Mouse (Mus musculus): Measurements from ENCODE around the gene Lhfp. TPM values are rescaled to one million over a fixed set of nuclear protein-coding genes. Genes with fewer than 3 reads are reported as not detected.
A peak's percentile ranks its signal among the peaks of the same experiment; 100 is the strongest.

The Lhfp gene
- polyA plus RNA-seq, 1 experiment from 2014 or later, result 34.9 TPM

- 86% methylated on average over 7 of the region's 7 CpGs for WGBS
- no peaks in the 10 kb centered on the region for H3K4me1 ChIP-seq (ENCODE audit: control insufficient read depth, insufficient read depth, low read length)
- H3K9me3 ChIP-seq (ENCODE audit: control insufficient read depth, low read length), result no peaks in the 10 kb centered on the region
- no peaks in the 10 kb centered on the region for H3K27me3 ChIP-seq (ENCODE audit: control insufficient read depth, insufficient read depth, low read length)
- no peaks in the 10 kb centered on the region for H3K36me3 ChIP-seq (ENCODE audit: control insufficient read depth, insufficient read depth, low read length)
- no peak overlapping the region for H3K4me2 ChIP-seq (ENCODE audit: low read depth, low read length)
- H3K9ac ChIP-seq (replicated peaks; ENCODE audit: low read depth, low read length), result no peak overlapping the region
- no peak for ATAC-seq (ENCODE audit: low read depth)
- no peak overlapping the region for H3K4me3 ChIP-seq (ENCODE audit: low read depth, low read length)
- H3K27ac ChIP-seq (ENCODE audit: low read depth, low read length), result no peak overlapping the region
Observed at GRCm38 (mm10) chr3:53036941-53037340, 4.4 kb upstream of the Lhfp start.

GRCm38 (mm10) chr3:53038913-53039312 lies 2.4 kb upstream of the Lhfp start:
- Histone ChIP-seq H3K9me3 (ENCODE audit: control insufficient read depth, low read length) (no peaks in the 10 kb centered on the region), H3K4me1 (ENCODE audit: control insufficient read depth, insufficient read depth, low read length) (0 out of 2 replicates have a peak, but pooled peaks cover 3% of the 10 kb centered on the region), H3K9ac (replicated peaks; ENCODE audit: low read depth, low read length) (no peak overlapping the region), H3K4me2 (ENCODE audit: low read depth, low read length) (no peak overlapping the region), H3K27me3 (ENCODE audit: control insufficient read depth, insufficient read depth, low read length) (no peaks in the 10 kb centered on the region), H3K27ac (ENCODE audit: low read depth, low read length) (no peak overlapping the region), H3K4me3 (ENCODE audit: low read depth, low read length) (no peak overlapping the region), H3K36me3 (ENCODE audit: control insufficient read depth, insufficient read depth, low read length) (no peaks in the 10 kb centered on the region)
- no peak for ATAC-seq (ENCODE audit: low read depth)
- 77% methylated on average over 5 of the region's 5 CpGs for WGBS

GRCm38 (mm10) chr3:53039746-53040145 lies 1.6 kb upstream of the Lhfp start:
- ATAC-seq (ENCODE audit: low read depth), result no peak
- Histone ChIP-seq H3K4me3 (ENCODE audit: low read depth, low read length) (no peak overlapping the region), H3K36me3 (ENCODE audit: control insufficient read depth, insufficient read depth, low read length) (no peaks in the 10 kb centered on the region), H3K9ac (replicated peaks; ENCODE audit: low read depth, low read length) (no peak overlapping the region), H3K4me1 (ENCODE audit: control insufficient read depth, insufficient read depth, low read length) (0 out of 2 replicates have a peak, but pooled peaks cover 3% of the 10 kb centered on the region), H3K27me3 (ENCODE audit: control insufficient read depth, insufficient read depth, low read length) (no peaks in the 10 kb centered on the region), H3K27ac (ENCODE audit: low read depth, low read length) (no peak overlapping the region), H3K4me2 (ENCODE audit: low read depth, low read length) (no peak overlapping the region), H3K9me3 (ENCODE audit: control insufficient read depth, low read length) (no peaks in the 10 kb centered on the region)
- 86% methylated on average over 8 of the region's 8 CpGs for WGBS

GRCm38 (mm10) chr3:53040593-53041410 lies 526 bp upstream of the Lhfp start:
- Histone ChIP-seq H3K4me1 (ENCODE audit: control insufficient read depth, insufficient read depth, low read length) (0 out of 2 replicates have a peak, but pooled peaks cover 3% of the 10 kb centered on the region), H3K9ac (replicated peaks; ENCODE audit: low read depth, low read length) (peak overlapping the region; percentile 44), H3K27ac (ENCODE audit: low read depth, low read length) (no peak overlapping the region), H3K36me3 (ENCODE audit: control insufficient read depth, insufficient read depth, low read length) (no peaks in the 10 kb centered on the region), H3K27me3 (ENCODE audit: control insufficient read depth, insufficient read depth, low read length) (no peaks in the 10 kb centered on the region), H3K4me2 (ENCODE audit: low read depth, low read length) (peak overlapping the region; percentile 56), H3K9me3 (ENCODE audit: control insufficient read depth, low read length) (no peaks in the 10 kb centered on the region), H3K4me3 (ENCODE audit: low read depth, low read length) (peak overlapping the region; percentile 55)
- WGBS, result 9% methylated on average over 14 of the region's 17 CpGs
- ATAC-seq (ENCODE audit: low read depth), result no peak

- H3K9me3 ChIP-seq (ENCODE audit: control insufficient read depth, low read length), result no peaks in the 10 kb centered on the region
- 0 out of 2 replicates have a peak, but pooled peaks cover 3% of the 10 kb centered on the region for H3K4me1 ChIP-seq (ENCODE audit: control insufficient read depth, insufficient read depth, low read length)
- H3K4me2 ChIP-seq (ENCODE audit: low read depth, low read length), result peak overlapping the region; percentile 56
- no peak overlapping the region for H3K27ac ChIP-seq (ENCODE audit: low read depth, low read length)
- WGBS, result 17% methylated on average over 9 of the region's 9 CpGs
- H3K9ac ChIP-seq (replicated peaks; ENCODE audit: low read depth, low read length), result no peak overlapping the region; the same call in 1 of the 2 replicates
- no peaks in the 10 kb centered on the region for H3K36me3 ChIP-seq (ENCODE audit: control insufficient read depth, insufficient read depth, low read length)
- H3K27me3 ChIP-seq (ENCODE audit: control insufficient read depth, insufficient read depth, low read length), result no peaks in the 10 kb centered on the region
- no peak for ATAC-seq (ENCODE audit: low read depth)
- H3K4me3 ChIP-seq (ENCODE audit: low read depth, low read length), result peak overlapping the region; percentile 55
Observed at GRCm38 (mm10) chr3:53042240-53042567, 876 bp downstream of the Lhfp start.

GRCm38 (mm10) chr3:53043206-53043780 lies 2.0 kb downstream of the Lhfp start:
- 79% methylated on average over 13 of the region's 13 CpGs for WGBS
- no peak for ATAC-seq (ENCODE audit: low read depth)
- no peaks in the 10 kb centered on the region for H3K9me3 ChIP-seq (ENCODE audit: control insufficient read depth, low read length)
- H3K4me3 ChIP-seq (ENCODE audit: low read depth, low read length), result peak overlapping the region; percentile 55; the same call in 1 of the 2 replicates
- peak overlapping the region; percentile 56 for H3K4me2 ChIP-seq (ENCODE audit: low read depth, low read length)
- no peak overlapping the region for H3K27ac ChIP-seq (ENCODE audit: low read depth, low read length)
- H3K9ac ChIP-seq (replicated peaks; ENCODE audit: low read depth, low read length), result no peak overlapping the region
- 0 out of 2 replicates have a peak, but pooled peaks cover 3% of the 10 kb centered on the region for H3K4me1 ChIP-seq (ENCODE audit: control insufficient read depth, insufficient read depth, low read length)
- H3K36me3 ChIP-seq (ENCODE audit: control insufficient read depth, insufficient read depth, low read length), result no peaks in the 10 kb centered on the region
- no peaks in the 10 kb centered on the region for H3K27me3 ChIP-seq (ENCODE audit: control insufficient read depth, insufficient read depth, low read length)

DNA sequence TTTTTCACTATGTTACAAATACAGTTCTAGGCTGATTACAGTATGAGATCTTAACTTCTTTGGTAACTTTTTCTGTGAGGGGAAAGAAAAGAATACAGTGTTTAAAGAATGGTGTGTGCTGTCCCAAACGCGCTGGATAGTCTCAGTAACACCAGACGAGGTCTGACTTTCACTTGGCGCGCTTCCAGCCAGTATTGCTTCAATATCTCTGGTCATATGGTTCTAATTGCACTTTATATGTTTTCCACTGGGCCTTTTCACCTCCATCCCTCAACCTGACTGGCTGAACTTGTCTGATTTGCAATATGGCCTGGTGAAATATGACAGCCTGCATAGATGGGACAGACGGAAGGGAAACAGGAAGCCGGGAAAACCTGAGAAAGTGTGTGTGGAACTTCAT lies 2.9 kb downstream of the Lhfp start:
- H3K36me3 ChIP-seq (ENCODE audit: control insufficient read depth, insufficient read depth, low read length), result no peaks in the 10 kb centered on the region

DNA sequence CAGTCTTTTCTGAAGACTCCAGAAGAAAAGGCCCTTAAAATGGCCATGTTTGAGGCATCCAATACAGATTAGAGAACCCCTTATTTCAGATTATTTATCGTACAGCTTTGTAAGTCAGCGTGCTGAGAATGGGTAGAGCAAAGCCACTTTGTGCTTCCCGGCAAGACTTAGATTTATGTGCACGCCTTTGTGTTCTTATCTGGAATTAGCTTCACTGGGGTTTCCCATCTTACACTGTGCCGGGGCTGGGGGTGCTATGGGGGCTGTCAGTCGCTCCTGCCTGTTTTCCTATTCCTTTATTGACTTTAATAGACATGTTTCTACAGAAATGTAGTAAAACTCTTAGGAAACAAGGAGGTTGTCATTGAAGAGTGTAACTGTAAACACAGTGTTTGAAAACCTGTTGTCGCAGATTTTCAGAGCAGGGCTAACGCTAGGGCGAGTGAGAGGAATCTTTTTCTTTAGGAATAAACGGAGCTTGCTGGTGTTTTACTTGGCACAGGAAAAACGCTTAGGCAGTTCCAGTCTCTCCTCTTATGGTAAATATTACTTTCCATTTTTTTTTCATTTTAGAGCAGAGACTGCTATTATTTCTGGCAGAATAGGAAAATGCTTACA lies 3.5 kb downstream of the Lhfp start:
- no peaks in the 10 kb centered on the region for H3K27me3 ChIP-seq (ENCODE audit: control insufficient read depth, insufficient read depth, low read length)
- peak overlapping the region; percentile 10 for H3K4me3 ChIP-seq (ENCODE audit: low read depth, low read length)
- H3K9ac ChIP-seq (replicated peaks; ENCODE audit: low read depth, low read length), result no peak overlapping the region
- H3K9me3 ChIP-seq (ENCODE audit: control insufficient read depth, low read length), result no peaks in the 10 kb centered on the region
- H3K4me1 ChIP-seq (ENCODE audit: control insufficient read depth, insufficient read depth, low read length), result 0 out of 2 replicates have a peak, but pooled peaks cover 3% of the 10 kb centered on the region
- H3K27ac ChIP-seq (ENCODE audit: low read depth, low read length), result no peak overlapping the region
- ATAC-seq (ENCODE audit: low read depth), result no peak
- H3K36me3 ChIP-seq (ENCODE audit: control insufficient read depth, insufficient read depth, low read length), result no peaks in the 10 kb centered on the region
- peak overlapping the region; percentile 56 for H3K4me2 ChIP-seq (ENCODE audit: low read depth, low read length)
- 25% methylated on average over 11 of the region's 11 CpGs for WGBS

More for the DNA sequence above, 2.9 kb downstream of the Lhfp start:
- ATAC-seq (ENCODE audit: low read depth), result no peak
- H3K4me3 ChIP-seq (ENCODE audit: low read depth, low read length), result peak overlapping the region; percentile 10
- H3K4me1 ChIP-seq (ENCODE audit: control insufficient read depth, insufficient read depth, low read length), result 0 out of 2 replicates have a peak, but pooled peaks cover 3% of the 10 kb centered on the region
- H3K4me2 ChIP-seq (ENCODE audit: low read depth, low read length), result peak overlapping the region; percentile 56
- 38% methylated on average over 7 of the region's 7 CpGs for WGBS
- H3K9ac ChIP-seq (replicated peaks; ENCODE audit: low read depth, low read length), result no peak overlapping the region
- H3K9me3 ChIP-seq (ENCODE audit: control insufficient read depth, low read length), result no peaks in the 10 kb centered on the region
- H3K27ac ChIP-seq (ENCODE audit: low read depth, low read length), result no peak overlapping the region
- no peaks in the 10 kb centered on the region for H3K27me3 ChIP-seq (ENCODE audit: control insufficient read depth, insufficient read depth, low read length)

- H3K4me1 ChIP-seq (ENCODE audit: control insufficient read depth, insufficient read depth, low read length), result 0 out of 2 replicates have a peak, but pooled peaks cover 3% of the 10 kb centered on the region
- no peaks in the 10 kb centered on the region for H3K27me3 ChIP-seq (ENCODE audit: control insufficient read depth, insufficient read depth, low read length)
- no peaks in the 10 kb centered on the region for H3K36me3 ChIP-seq (ENCODE audit: control insufficient read depth, insufficient read depth, low read length)
- no peaks in the 10 kb centered on the region for H3K9me3 ChIP-seq (ENCODE audit: control insufficient read depth, low read length)
- no peak for ATAC-seq (ENCODE audit: low read depth)
- H3K4me2 ChIP-seq (ENCODE audit: low read depth, low read length), result no peak overlapping the region
- H3K4me3 ChIP-seq (ENCODE audit: low read depth, low read length), result no peak overlapping the region
- no peak overlapping the region for H3K27ac ChIP-seq (ENCODE audit: low read depth, low read length)
- no peak overlapping the region for H3K9ac ChIP-seq (replicated peaks; ENCODE audit: low read depth, low read length)
- 84% methylated on average over 4 of the region's 4 CpGs for WGBS
Observed at GRCm38 (mm10) chr3:53045697-53046096, 4.4 kb downstream of the Lhfp start.
